Mouse (Mus musculus) CD4-positive, CD25-positive, alpha-beta regulatory T cell, adult 4 months (primary cell): Measurements from ENCODE around the gene Plod1. TPM values are rescaled to one million over a fixed set of nuclear protein-coding genes. Genes with fewer than 3 reads are reported as not detected.
"Not testable (repeated sequence)": the region's sequence is repeated elsewhere in the genome, so short reads cannot be mapped to it uniquely, and the experiment has no call there.

ENCODE experiments used
- ATAC-seq: one replicate; pipeline ENCODE4 v1.8.0; 2017
- polyA plus RNA-seq, 2 experiments: library from polyadenylated mRNA; unstranded; fragments of 100-300 nt; shearing (Covaris generic); gene quantifications; one replicate each; pipeline ENCODE4 v1.2.1; 2017

Gene Plod1
- polyA plus RNA-seq, 2 experiments from 2014 or later, result 5.2 to 8.7 TPM

DNA sequence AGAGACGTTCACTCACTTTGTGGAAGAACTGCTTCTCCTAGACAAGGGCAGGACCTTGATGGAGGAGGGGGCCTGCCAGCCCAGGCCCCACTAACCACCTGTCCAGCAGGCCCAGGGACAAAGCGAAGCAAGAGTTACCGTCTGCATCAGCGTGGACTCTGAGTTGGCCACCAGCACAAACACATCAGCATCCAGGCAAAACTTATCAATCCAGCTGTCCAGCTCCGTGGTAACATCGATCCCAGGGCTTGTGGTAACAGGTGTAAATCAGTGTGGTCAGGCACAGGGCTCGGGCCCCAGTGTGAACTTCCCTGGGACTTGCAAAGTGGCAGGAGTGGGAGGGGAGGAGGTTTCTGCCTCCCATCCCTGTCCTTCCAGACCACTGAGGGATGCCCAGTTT, 49.3 kb downstream of the Plod1 start:
- no peak for ATAC-seq

- ATAC-seq, result no peak
Measured at GRCm38 (mm10) chr4:147886158-147886557, 50.4 kb downstream of the Plod1 start.

DNA sequence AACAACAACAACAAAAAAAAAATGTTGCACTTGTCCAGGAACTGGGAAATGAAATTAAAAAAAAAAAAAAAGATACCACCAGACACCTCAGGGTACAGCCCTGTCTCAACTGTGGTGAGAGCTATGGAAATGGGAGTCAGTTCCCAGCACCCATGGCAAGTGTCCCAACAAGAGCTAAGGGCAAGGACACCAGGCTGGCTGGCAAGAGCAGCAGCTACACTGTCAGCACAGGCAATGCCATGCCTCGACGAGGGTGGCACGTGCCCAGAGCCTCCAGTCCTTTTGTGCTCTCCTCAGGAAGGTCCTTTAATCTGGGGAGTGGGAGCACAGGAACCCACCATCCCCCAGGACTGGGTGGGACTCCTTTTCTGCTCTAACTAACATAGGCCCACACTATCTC, 52.4 kb downstream of the Plod1 start:
- ATAC-seq, result no peak

DNA sequence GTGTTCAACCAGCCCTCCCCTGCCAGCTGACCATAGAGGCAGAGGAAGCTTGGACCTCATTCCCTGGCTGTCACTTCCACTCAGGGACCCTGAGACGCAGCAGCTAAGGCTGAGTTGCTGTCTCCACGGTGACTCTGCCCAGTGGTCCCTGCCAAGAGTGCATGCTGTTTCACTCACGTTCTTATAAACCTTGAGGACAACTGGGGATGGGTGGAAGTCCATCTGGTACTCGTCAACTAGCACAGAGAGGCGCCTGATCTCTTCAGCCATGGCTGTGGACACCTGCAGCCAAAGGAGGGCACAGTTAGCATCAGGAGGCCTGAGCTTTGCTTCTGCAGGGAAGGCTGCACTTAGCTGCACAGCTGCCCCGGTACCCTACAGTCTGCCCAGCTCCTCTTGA, 53.5 kb downstream of the Plod1 start:
- no peak for ATAC-seq

DNA sequence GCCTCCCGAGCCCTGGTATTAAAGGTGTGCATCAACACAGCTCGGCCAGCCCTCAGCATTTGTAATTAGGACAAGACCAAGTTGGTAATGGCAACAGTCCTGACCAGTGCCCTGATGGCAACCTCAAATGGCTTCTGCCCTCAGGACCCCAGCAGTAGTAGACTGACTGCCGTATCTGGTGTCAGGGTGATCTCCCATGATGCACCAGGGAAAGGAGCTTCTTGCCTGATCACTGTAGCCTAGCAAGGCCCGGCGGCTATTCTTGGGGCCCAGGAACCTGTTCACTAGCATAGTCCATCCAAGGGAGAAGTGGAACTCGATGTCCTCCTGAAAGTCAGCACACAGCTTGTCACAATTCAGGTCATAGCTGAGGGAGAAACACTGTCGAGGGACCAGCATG, 54.8 kb downstream of the Plod1 start:
- ATAC-seq, result no peak

DNA sequence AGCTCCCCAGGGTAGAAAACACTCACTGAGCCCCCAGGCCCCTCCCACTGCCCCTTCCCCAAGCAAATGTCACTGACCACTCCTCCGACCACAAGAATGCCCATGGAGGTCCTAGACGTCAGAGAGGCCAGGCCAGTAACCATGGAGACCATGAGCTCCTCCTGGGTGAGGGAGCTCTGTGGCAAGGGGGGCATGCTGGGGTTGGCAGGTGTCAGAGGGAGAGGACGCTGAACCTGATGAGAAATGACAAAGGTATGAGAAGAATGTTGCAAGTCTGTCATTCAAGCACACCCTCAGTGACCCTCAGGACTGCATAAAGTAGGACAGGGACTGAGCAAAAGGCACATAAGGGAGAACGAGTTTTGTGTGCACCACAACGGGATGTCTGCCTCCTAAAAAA, 56.7 kb downstream of the Plod1 start:
- ATAC-seq, result no peak

GRCm38 (mm10) chr4:147879456-147879855, 57.1 kb downstream of the Plod1 start:
- ATAC-seq, result no peak

- ATAC-seq, result no peak
Measured at GRCm38 (mm10) chr4:147878537-147878936, 58.0 kb downstream of the Plod1 start.

GRCm38 (mm10) chr4:147875852-147876575, 60.6 kb downstream of the Plod1 start:
- peak; percentile 74 for ATAC-seq

DNA sequence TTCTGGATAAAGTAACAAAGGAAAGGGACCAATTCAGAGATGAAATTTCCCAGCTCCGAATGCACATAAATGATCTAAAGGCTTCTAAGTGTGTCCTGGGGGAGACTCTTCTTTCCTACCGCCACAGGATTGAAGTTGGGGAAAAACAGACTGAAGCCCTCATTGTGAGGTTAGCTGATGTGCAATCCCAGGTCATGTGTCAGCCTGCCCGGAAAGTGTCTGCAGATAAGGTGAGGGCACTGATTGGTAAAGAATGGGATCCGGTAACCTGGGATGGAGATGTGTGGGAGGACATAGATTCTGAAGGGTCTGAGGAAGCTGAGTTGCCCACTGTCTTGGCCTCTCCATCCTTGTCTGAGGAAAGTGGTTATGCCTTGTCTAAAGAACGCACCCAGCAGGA, 67.3 kb downstream of the Plod1 start:
- no peak for ATAC-seq

- ATAC-seq, result peak; percentile 97
Measured at GRCm38 (mm10) chr4:147868450-147869031, 68.0 kb downstream of the Plod1 start, which contains the start of the genes Miip and Fv1. Gene Miip, minus strand, starts transcription at chr4:147868816. Gene Fv1, plus strand, starts transcription at chr4:147868979.

DNA sequence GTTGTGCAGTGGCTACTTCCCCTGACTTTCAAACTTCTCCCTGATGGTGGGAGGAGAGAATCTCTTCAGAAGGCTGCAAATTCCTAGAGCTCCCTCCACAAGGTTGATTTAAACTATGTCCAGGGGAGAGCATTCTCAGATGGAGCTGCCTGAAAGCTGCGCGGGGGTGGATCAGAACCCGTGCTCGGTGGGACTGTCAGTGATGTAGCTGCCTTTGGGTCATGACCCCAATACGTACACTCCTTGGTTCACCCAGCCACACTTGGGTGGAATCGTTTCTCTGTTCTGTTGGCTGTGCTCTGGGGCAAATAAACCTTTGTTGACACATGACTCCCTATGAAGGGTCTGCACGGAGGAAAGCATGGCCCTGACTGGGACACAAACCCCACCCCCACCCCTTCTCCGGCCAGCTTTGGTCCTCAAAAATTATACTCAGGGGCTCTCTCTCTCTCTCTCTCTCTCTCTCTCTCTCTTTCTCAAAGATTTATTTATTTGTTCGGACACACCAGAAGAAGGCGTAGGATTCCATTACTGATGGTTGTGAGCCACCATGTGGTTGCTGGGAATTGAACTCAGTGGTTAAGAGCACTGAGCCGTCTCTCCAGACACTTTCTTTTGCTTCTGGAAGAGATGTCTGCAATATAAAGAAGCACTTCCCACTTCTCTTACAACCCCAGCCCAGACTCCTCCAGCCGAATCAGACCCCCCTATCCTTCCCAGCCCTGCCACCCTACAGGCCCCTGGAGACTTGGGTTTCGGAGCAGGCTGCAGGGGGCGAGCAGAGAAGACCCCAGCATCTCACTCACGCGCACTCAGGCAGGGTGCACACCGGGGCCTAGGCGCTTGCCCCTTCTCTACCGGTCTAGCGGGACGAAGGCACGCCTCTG, 68.8 kb downstream of the Plod1 start:
- no peak for ATAC-seq

- not testable (repeated sequence) for ATAC-seq
Measured at GRCm38 (mm10) chr4:147866793-147867192, 69.8 kb downstream of the Plod1 start.

DNA sequence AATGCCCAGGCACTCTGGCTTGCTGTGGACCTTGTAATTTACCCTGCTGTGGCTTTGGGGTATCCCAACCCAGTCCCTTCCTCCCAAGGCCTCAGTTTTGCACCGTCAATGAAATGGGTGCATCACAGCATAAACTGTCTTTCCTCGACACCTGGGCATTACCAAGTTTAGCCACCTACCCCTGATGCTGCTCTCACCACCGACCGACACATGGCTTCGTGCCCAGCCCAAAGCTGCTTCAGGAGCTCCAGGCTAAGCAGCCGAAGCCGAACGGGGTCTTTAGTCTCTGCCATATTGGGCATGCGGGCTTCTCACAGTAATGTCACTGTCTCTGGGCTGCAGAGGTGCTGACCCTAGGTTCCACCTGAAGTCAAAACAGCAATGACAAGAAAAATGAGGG, 70.5 kb downstream of the Plod1 start:
- no peak for ATAC-seq

DNA sequence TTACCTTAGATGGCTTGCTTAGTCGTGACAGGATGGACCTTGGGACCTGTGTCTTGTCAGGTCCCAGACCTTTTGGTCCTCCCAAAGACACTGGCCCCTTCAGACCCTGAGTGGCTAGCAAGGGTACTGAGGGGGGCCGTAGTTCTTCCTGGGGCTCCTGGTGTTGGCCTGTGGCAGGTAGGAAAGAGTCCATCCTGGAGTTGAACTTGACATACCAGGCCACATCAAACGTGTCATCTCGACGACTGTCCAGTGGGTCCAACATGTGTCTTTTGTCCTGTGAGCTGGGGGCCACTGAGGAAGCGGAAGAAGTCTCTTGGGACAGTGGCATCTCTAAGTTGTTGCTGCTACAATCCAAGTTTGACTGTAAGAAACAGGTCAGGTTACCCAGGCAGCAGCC, 70.9 kb downstream of the Plod1 start:
- no peak for ATAC-seq

GRCm38 (mm10) chr4:147862051-147862450, 74.5 kb downstream of the Plod1 start:
- ATAC-seq, result no peak

Other genes starting within 250 kb of the Plod1 start
- under 1 TPM in 1 of 2 experiments, not detected in 1; 0.35 TPM for gene Zfp534, start 234.2 kb downstream of the Plod1 start, polyA plus RNA-seq
- gene Zfp984, start 127.0 kb downstream of the Plod1 start, polyA plus RNA-seq, result 10 to 100 TPM; 26.7 to 34.3 TPM
- gene Zfp933, start 88.4 kb downstream of the Plod1 start, polyA plus RNA-seq, result 1 to 10 TPM; 3.3 to 7.0 TPM
- 100 to 1,000 TPM in 1 of 2 experiments, 10 to 100 TPM in 1; 92.5 to 151 TPM for gene Miip, start 68.0 kb downstream of the Plod1 start, polyA plus RNA-seq
- gene Fv1, start 67.8 kb downstream of the Plod1 start, polyA plus RNA-seq, result 1 to 10 TPM; 2.1 to 3.8 TPM
- gene Mfn2, start 32.1 kb downstream of the Plod1 start, polyA plus RNA-seq, result 10 to 100 TPM; 19.5 to 31.9 TPM
- gene 2510039O18Rik, start 4.1 kb upstream of the Plod1 start, polyA plus RNA-seq, result 1 to 10 TPM; 8.3 to 9.4 TPM
- not detected for gene Nppb, start 49.0 kb upstream of the Plod1 start, polyA plus RNA-seq
- gene Nppa, start 64.0 kb upstream of the Plod1 start, polyA plus RNA-seq, result not detected
- gene Clcn6, start 102.1 kb upstream of the Plod1 start, polyA plus RNA-seq, result 1 to 10 TPM; 4.2 to 5.5 TPM
- gene Mthfr, start 102.3 kb upstream of the Plod1 start, polyA plus RNA-seq, result 10 to 100 TPM in 1 of 2 experiments, 1 to 10 TPM in 1; 6.8 to 23.1 TPM
- gene Agtrap, start 151.3 kb upstream of the Plod1 start, polyA plus RNA-seq, result 10 to 100 TPM; 19.0 to 20.0 TPM
- 10 to 100 TPM; 35.8 to 41.2 TPM for gene Mad2l2, start 193.6 kb upstream of the Plod1 start, polyA plus RNA-seq
- gene Draxin, start 193.9 kb upstream of the Plod1 start, polyA plus RNA-seq, result not detected
- 10 to 100 TPM; 44.1 to 56.6 TPM for gene Fbxo6, start 215.4 kb upstream of the Plod1 start, polyA plus RNA-seq
- 1 to 10 TPM; 2.2 to 2.6 TPM for gene Fbxo44, start 223.7 kb upstream of the Plod1 start, polyA plus RNA-seq
- gene Fbxo2, start 223.9 kb upstream of the Plod1 start, polyA plus RNA-seq, result not detected